Mouse (Mus musculus): ENCODE data around the gene Ces2g. TPM values are rescaled to one million over a fixed set of nuclear protein-coding genes. Genes with fewer than 3 reads are reported as not detected.

Ces2g gene
- polyA plus RNA-seq (2012; rRNA removed; ENCODE audit: low replicate concordance), result 9.3 and 14.9 TPM in 2 replicates

DNA sequence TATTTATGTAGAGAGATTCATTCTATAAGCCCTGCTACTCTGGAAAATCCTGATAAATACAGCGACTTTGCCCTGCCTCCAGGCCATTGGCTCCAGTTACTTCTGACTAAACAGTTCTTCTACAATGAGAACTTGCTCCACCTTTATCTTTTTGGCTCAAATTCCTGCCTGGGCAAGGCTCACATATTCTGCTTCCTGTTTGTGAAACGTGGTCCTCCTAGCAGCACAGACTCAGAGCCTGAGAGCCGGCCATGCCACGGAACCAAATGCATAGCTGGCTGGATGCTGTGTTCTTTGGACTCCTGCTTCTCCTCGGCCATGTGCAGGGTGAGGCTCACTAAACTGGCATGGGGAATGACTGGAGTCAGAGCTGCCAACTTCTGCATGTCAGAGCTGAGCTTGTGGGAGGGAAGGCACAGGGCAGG is at the start of gene Ces2g:
Gene Ces2g, plus strand, starts transcription at position 182 of the 425 bp plus-strand sequence.

DNA sequence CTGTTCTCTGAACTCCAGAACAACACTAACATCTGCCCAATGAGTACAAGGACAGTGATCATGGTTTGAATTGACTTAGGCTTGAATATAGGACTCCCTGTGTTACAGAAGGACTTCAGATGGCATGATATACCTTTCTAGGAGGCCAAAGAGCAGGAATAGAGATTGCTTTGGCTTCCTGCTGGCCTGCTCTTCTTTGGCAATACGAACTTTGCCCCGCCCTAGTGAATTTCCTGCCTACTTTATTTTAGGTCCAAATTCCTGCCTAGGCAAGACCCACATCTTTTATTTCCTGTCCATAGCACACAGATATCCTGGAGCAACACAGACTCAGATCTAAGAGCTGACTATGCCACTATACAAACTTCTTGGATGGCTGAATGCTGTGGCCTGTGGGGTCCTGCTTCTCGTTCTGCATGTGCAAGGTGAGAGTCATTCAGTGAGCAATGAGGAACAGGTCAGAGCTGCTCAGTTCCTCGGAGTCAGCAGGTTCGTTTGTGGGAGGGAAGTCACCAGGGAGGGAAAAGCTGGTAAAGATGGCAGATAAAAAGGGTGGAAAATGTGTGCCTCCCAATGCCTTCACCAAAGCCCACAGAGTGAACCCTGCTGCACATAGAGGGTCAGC is 35.4 kb upstream of the Ces2g start, which contains the start of gene Ces2e:
Gene Ces2e, plus strand, starts transcription at position 289 of the 625 bp plus-strand sequence.

DNA sequence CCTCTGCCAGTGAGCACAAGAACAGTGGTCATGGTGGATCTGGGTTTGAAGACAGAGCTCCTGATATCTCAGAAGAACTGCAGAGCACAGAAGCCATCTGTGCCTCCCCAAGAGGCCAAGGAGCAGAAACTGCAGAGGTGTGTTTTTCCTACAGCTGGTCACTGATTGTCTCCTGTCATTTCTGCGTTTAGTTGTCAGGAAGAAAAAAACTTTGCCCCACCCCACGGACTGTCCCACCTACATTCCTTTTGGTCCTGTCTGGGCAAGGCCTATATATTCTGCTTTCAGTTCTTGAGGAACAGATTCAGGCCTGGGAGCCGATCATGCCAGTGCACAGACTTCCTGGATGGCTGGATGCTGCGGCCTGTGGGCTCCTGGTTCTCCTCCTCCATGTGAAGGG is 14.5 kb upstream of the Ces2g start, which contains the start of gene Ces2f:
Gene Ces2f, plus strand, starts transcription at position 301 of the 400 bp plus-strand sequence.

DNA sequence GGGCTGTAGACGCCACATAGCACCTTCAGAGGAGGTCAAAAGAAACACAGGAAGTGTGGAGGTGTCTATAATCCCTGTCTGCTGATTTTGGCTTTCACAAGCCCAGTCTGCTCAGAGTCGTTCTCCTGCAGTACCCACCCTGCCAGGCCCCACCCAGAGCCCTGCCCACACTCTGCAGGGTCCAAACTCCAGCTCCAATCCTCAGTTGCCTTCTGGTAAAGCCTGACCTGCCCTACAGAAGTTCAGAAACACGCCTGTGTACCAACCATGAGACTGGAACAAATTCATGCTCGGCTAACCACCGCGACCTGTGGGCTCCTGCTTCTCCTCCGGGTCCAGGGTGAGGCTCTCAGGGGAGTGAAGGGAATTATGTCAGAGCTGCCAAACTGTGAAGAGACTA is 39.1 kb downstream of the Ces2g start, which contains the start of gene Ces2h:
Gene Ces2h, plus strand, starts transcription at position 268 of the 400 bp plus-strand sequence.

Other genes starting within 250 kb of the Ces2g start
- 0.81 TPM in 1 of 2 replicates, not detected in the other for gene Ces2a, start 227.7 kb upstream of the Ces2g start, polyA plus RNA-seq (2012; rRNA removed; ENCODE audit: low replicate concordance)
- gene Ces2b, start 130.1 kb upstream of the Ces2g start, polyA plus RNA-seq (2012; rRNA removed; ENCODE audit: low replicate concordance), result 0.14 and 0.19 TPM in 2 replicates
- gene Ces2c, start 114.7 kb upstream of the Ces2g start, polyA plus RNA-seq (2012; rRNA removed; ENCODE audit: low replicate concordance), result 0.36 and 0.56 TPM in 2 replicates
- 2.7 and 3.3 TPM in 2 replicates for gene Ces2e, start 35.5 kb upstream of the Ces2g start, polyA plus RNA-seq (2012; rRNA removed; ENCODE audit: low replicate concordance)
- 0.24 TPM in 1 of 2 replicates, not detected in the other for gene Ces2f, start 14.4 kb upstream of the Ces2g start, polyA plus RNA-seq (2012; rRNA removed; ENCODE audit: low replicate concordance)
- not detected in 2 replicates for gene Ces2h, start 39.1 kb downstream of the Ces2g start, polyA plus RNA-seq (2012; rRNA removed; ENCODE audit: low replicate concordance)
- gene Ces3a, start 86.9 kb downstream of the Ces2g start, polyA plus RNA-seq (2012; rRNA removed; ENCODE audit: low replicate concordance), result 0.06 and 3.1 TPM in 2 replicates
- gene Ces3b, start 122.0 kb downstream of the Ces2g start, polyA plus RNA-seq (2012; rRNA removed; ENCODE audit: low replicate concordance), result 1.4 TPM in 1 of 2 replicates, not detected in the other
- gene Ces4a, start 170.1 kb downstream of the Ces2g start, polyA plus RNA-seq (2012; rRNA removed; ENCODE audit: low replicate concordance), result 0.83 TPM in 1 of 2 replicates, not detected in the other
- gene Cbfb, start 209.0 kb downstream of the Ces2g start, polyA plus RNA-seq (2012; rRNA removed; ENCODE audit: low replicate concordance), result 10.1 and 12.8 TPM in 2 replicates